22 mouse cellular contexts compared by ENCODE assay signal in genomic region chr6:70872570-70872969, GRCm38 (mm10). TPM values are rescaled to one million over a fixed set of nuclear protein-coding genes. Genes with fewer than 3 reads are reported as not detected.
A peak's percentile ranks its signal among the peaks of the same experiment; 100 is the strongest.
DNase-seq lines count a peak whose midpoint lies in the region; ATAC-seq and TF ChIP-seq lines count a peak whose summit lies in the region.
"Had no signal": no experiment of that assay in that cellular context is flagged by ENCODE, and none has a peak within 500 bp of the region (broad histone marks: within the 10 kb centered on the region; RNA-seq: fewer than 3 reads in every experiment).

No protein-coding gene starts in this region.

- DNase-seq in heart, postnatal 4 days = no peak
- DNase-seq in liver, adult 2 months (ENCODE audit: extremely low read depth, low read depth, low spot score) = no peak
- no peak for DNase-seq in adrenal gland, adult 8-10 months
- DNase-seq: gastrocnemius, postnatal 36 days; kidney, adult 9 months; liver, embryonic 13.5 days; lung, postnatal 10 days; thymus, postnatal 14 days had no signal

- no peak for ATAC-seq in heart, embryonic 12.5 days (ENCODE audit: insufficient number of reproducible peaks, low FRiP score)
- no peak for ATAC-seq in liver, embryonic 12.5 days
- ATAC-seq in forebrain, embryonic 12.5 days (ENCODE audit: low FRiP score) = peak; percentile 45; the same call in 1 of the 2 replicates
- no peak; the same call in 1 of the 2 replicates for ATAC-seq in stomach, embryonic 15.5 days (ENCODE audit: insufficient read depth, low FRiP score, low read depth)

- 0 out of 2 replicates have a peak, but pooled peaks cover 8% of the 10 kb centered on the region for H3K36me3 ChIP-seq in heart, embryonic 12.5 days
- H3K36me3 ChIP-seq in liver, adult 2 months (ENCODE audit: control insufficient read depth, insufficient read depth, low read length) = 0 out of 2 replicates have a peak, but pooled peaks cover 2% of the 10 kb centered on the region
- peaks cover 5% of the 10 kb centered on the region; the same call in 1 of the 2 replicates for H3K36me3 ChIP-seq in liver, embryonic 12.5 days
- no peaks in the 10 kb centered on the region for H3K36me3 ChIP-seq in forebrain, embryonic 12.5 days (replicated peaks)
- no peaks in the 10 kb centered on the region for H3K36me3 ChIP-seq in stomach, embryonic 15.5 days
- H3K36me3 ChIP-seq: embryonic facial prominence, embryonic 13.5 days; hindbrain, embryonic 10.5 days had no signal

- TF ChIP-seq CTCF in liver, adult 2 months (IDR thresholded peaks at IDR 0.05; ENCODE audit: low read depth, low read length) = no peak

- WGBS in heart, embryonic 12.5 days = 69% methylated on average over 7 of the region's 7 CpGs
- 59% methylated on average over 7 of the region's 7 CpGs for WGBS in liver, adult 2 months
- WGBS in liver, embryonic 12.5 days (ENCODE audit: insufficient replicate concordance) = 76% methylated on average over 7 of the region's 7 CpGs
- WGBS in forebrain, embryonic 12.5 days = 71% methylated on average over 7 of the region's 7 CpGs
- WGBS in stomach, embryonic 15.5 days = 69% methylated on average over 7 of the region's 7 CpGs

- H3K9me3 ChIP-seq in heart, embryonic 12.5 days (replicated peaks) = no peaks in the 10 kb centered on the region
- H3K9me3 ChIP-seq in liver, embryonic 12.5 days (replicated peaks) = no peaks in the 10 kb centered on the region
- H3K9me3 ChIP-seq in forebrain, embryonic 12.5 days = no peaks in the 10 kb centered on the region
- H3K9me3 ChIP-seq in stomach, embryonic 15.5 days = no peaks in the 10 kb centered on the region
- H3K9me3 ChIP-seq: embryonic facial prominence, embryonic 13.5 days; hindbrain, embryonic 10.5 days; liver, embryonic 13.5 days had no signal

- H3K27ac ChIP-seq in heart, embryonic 12.5 days (ENCODE audit: poor library complexity, severe bottlenecking) = peak overlapping the region; percentile 28; the same call in 1 of the 2 replicates
- peak overlapping the region; percentile 15; the same call in 1 of the 2 replicates for H3K27ac ChIP-seq in liver, adult 2 months (replicated peaks; ENCODE audit: insufficient read depth, low read depth, low read length)
- H3K27ac ChIP-seq in liver, embryonic 12.5 days = no peak overlapping the region
- peak overlapping the region; percentile 50; the same call in 1 of the 2 replicates for H3K27ac ChIP-seq in forebrain, embryonic 12.5 days
- H3K27ac ChIP-seq in stomach, embryonic 15.5 days = peak overlapping the region; percentile 73; the same call in 1 of the 2 replicates
- H3K27ac ChIP-seq: embryonic facial prominence, embryonic 13.5 days; hindbrain, embryonic 10.5 days; liver, embryonic 13.5 days had no signal

- H3K4me1 ChIP-seq in heart, embryonic 12.5 days (replicated peaks) = peaks cover 15% of the 10 kb centered on the region
- peaks cover 32% of the 10 kb centered on the region for H3K4me1 ChIP-seq in liver, adult 2 months (ENCODE audit: control insufficient read depth, insufficient read depth, low read length)
- peaks cover 16% of the 10 kb centered on the region for H3K4me1 ChIP-seq in liver, embryonic 12.5 days
- peaks cover 16% of the 10 kb centered on the region for H3K4me1 ChIP-seq in forebrain, embryonic 12.5 days
- peaks cover 10% of the 10 kb centered on the region; the same call in 1 of the 2 replicates for H3K4me1 ChIP-seq in stomach, embryonic 15.5 days
- H3K4me1 ChIP-seq: embryonic facial prominence, embryonic 13.5 days had no signal

- no peak overlapping the region for H3K4me3 ChIP-seq in heart, embryonic 12.5 days
- no peak overlapping the region for H3K4me3 ChIP-seq in liver, adult 2 months (ENCODE audit: insufficient read depth, low read depth, low read length)
- H3K4me3 ChIP-seq in liver, embryonic 12.5 days = no peak overlapping the region
- no peak overlapping the region for H3K4me3 ChIP-seq in forebrain, embryonic 12.5 days (replicated peaks)
- no peak overlapping the region for H3K4me3 ChIP-seq in stomach, embryonic 15.5 days (replicated peaks)
- H3K4me3 ChIP-seq: embryonic facial prominence, embryonic 13.5 days; hindbrain, embryonic 10.5 days; liver, embryonic 13.5 days; myocyte had no signal

- peaks cover 19% of the 10 kb centered on the region; the same call in 1 of the 2 replicates for H3K79me2 ChIP-seq in liver, adult 2 months (ENCODE audit: control insufficient read depth, insufficient read depth, low read length)

- TF ChIP-seq POLR2A in liver, adult 2 months (IDR thresholded peaks at IDR 0.05; ENCODE audit: extremely low read depth, insufficient read depth, low read length) = no peak

- no peak overlapping the region for H3K9ac ChIP-seq in heart, embryonic 12.5 days
- no peak overlapping the region for H3K9ac ChIP-seq in liver, adult 2 months (ENCODE audit: low read depth, low read length)
- no peak overlapping the region for H3K9ac ChIP-seq in liver, embryonic 12.5 days
- no peak overlapping the region for H3K9ac ChIP-seq in forebrain, embryonic 12.5 days
- no peak overlapping the region for H3K9ac ChIP-seq in stomach, embryonic 15.5 days
- H3K9ac ChIP-seq: embryonic facial prominence, embryonic 13.5 days; liver, embryonic 13.5 days had no signal

- no peaks in the 10 kb centered on the region for H3K27me3 ChIP-seq in heart, embryonic 12.5 days (replicated peaks)
- no peaks in the 10 kb centered on the region for H3K27me3 ChIP-seq in liver, adult 2 months (ENCODE audit: control insufficient read depth, insufficient read depth, low read length)
- H3K27me3 ChIP-seq in liver, embryonic 12.5 days (replicated peaks) = no peaks in the 10 kb centered on the region
- H3K27me3 ChIP-seq in forebrain, embryonic 12.5 days = no peaks in the 10 kb centered on the region
- H3K27me3 ChIP-seq in stomach, embryonic 15.5 days (replicated peaks) = no peaks in the 10 kb centered on the region
- H3K27me3 ChIP-seq: embryonic facial prominence, embryonic 13.5 days; liver, embryonic 13.5 days had no signal

- no peak overlapping the region; the same call in 1 of the 2 replicates for H3K4me2 ChIP-seq in heart, embryonic 12.5 days
- H3K4me2 ChIP-seq in liver, embryonic 12.5 days = no peak overlapping the region
- H3K4me2 ChIP-seq in forebrain, embryonic 12.5 days = no peak overlapping the region
- no peak overlapping the region for H3K4me2 ChIP-seq in stomach, embryonic 15.5 days
- H3K4me2 ChIP-seq: embryonic facial prominence, embryonic 13.5 days; liver, embryonic 13.5 days had no signal

RNA-seq across cellular contexts. Expression of gene Eif2ak3, which starts 28.3 kb away (rescaled TPM):
- polyA plus RNA-seq in heart, embryonic 12.5 days (2016; fragmentation: Nextera tagmentation; extraction: Ambion mirVana) = 9.5 and 10.8 TPM in 2 replicates
- 10 to 100 TPM; 12.6 to 13.7 TPM for total RNA-seq in heart, postnatal 4 days (2021)
- 7.9 and 9.9 TPM in 2 replicates for total RNA-seq in liver, adult 2 months (2014; rRNA removed)
- 5.2 and 7.1 TPM in 2 replicates for polyA plus RNA-seq in liver, adult 2 months (2012; rRNA removed)
- polyA plus RNA-seq in liver, embryonic 12.5 days (2016; fragmentation: Nextera tagmentation; extraction: Ambion mirVana) = 5.2 and 6.2 TPM in 2 replicates
- polyA plus RNA-seq in forebrain, embryonic 12.5 days (2016; fragmentation: Nextera tagmentation; extraction: Ambion mirVana) = 14.8 and 15.9 TPM in 2 replicates
- polyA plus RNA-seq in stomach, embryonic 15.5 days (2015; fragmentation: Nextera tagmentation; extraction: Ambion mirVana) = 12.5 and 12.7 TPM in 2 replicates
- total RNA-seq in adrenal gland, adult 8-10 months (2022) = 10 to 100 TPM; 22.6 to 31.6 (median 27.9) TPM

RNA-seq across cellular contexts. Expression of gene Tex37, which starts 46.2 kb away (rescaled TPM):
- not detected in 2 replicates for polyA plus RNA-seq in heart, embryonic 12.5 days (2016; fragmentation: Nextera tagmentation; extraction: Ambion mirVana)
- total RNA-seq in heart, postnatal 4 days (2021) = not detected
- total RNA-seq in liver, adult 2 months (2014; rRNA removed) = not detected in 2 replicates
- polyA plus RNA-seq in liver, adult 2 months (2012; rRNA removed) = not detected in 2 replicates
- not detected in 2 replicates for polyA plus RNA-seq in liver, embryonic 12.5 days (2016; fragmentation: Nextera tagmentation; extraction: Ambion mirVana)
- not detected in 2 replicates for polyA plus RNA-seq in forebrain, embryonic 12.5 days (2016; fragmentation: Nextera tagmentation; extraction: Ambion mirVana)
- polyA plus RNA-seq in stomach, embryonic 15.5 days (2015; fragmentation: Nextera tagmentation; extraction: Ambion mirVana) = not detected in 2 replicates
- total RNA-seq in adrenal gland, adult 8-10 months (2022) = not detected
- total RNA-seq: adrenal gland, postnatal 36 days; gastrocnemius, postnatal 36 days; layer of hippocampus, adult 8-10 months; left cerebral cortex, postnatal 14 days; megakaryocyte-erythroid progenitor cell, adult 5-6 weeks; MEL had no signal
- polyA plus RNA-seq: C2C12; embryonic facial prominence, embryonic 13.5 days; frontal cortex, adult 2 months; hindbrain, embryonic 10.5 days; liver, embryonic 13.5 days; myocyte had no signal
